Mouse (Mus musculus) monocyte, adult 5-6 weeks (primary cell): ENCODE data around the gene Parp3. TPM values are rescaled to one million over a fixed set of nuclear protein-coding genes. Genes with fewer than 3 reads are reported as not detected.

Experiments used
- ATAC-seq: fragments of 153-309, 156-312 bp; replicated peaks from 2 replicates; pipeline ENCODE4 v1.8.0; 2017; ENCODE audit warnings: mild to moderate bottlenecking; ENCODE audit not compliant: low TSS enrichment, insufficient number of reproducible peaks, severe bottlenecking, poor library complexity, low FRiP score
- total RNA-seq: library from RNA; stranded (forward); fragments of 200-1000, 200-491, 200-594 nt; gene quantifications from 3 replicates; pipeline ENCODE4 v1.2.3, GENCODE M21; 2017

Parp3 gene
- total RNA-seq, 1 experiment from 2014 or later, result 45.9 TPM

- ATAC-seq, result no peak; the same call in 1 of the 2 replicates
Observed at GRCm38 (mm10) chr9:106476002-106476923, 486 bp downstream of the Parp3 start.

- no peak for ATAC-seq
Observed at GRCm38 (mm10) chr9:106475663-106476001, 1.1 kb downstream of the Parp3 start, which contains the start of gene Rrp9. Gene Rrp9, plus strand, starts transcription at chr9:106475963.

- ATAC-seq, result no peak
Observed at GRCm38 (mm10) chr9:106475046-106475445, 1.7 kb downstream of the Parp3 start.

GRCm38 (mm10) chr9:106474456-106474855, 2.3 kb downstream of the Parp3 start:
- peak; percentile 20; the same call in 1 of the 2 replicates for ATAC-seq

- no peak for ATAC-seq
Observed at GRCm38 (mm10) chr9:106473753-106474105, 3.0 kb downstream of the Parp3 start.

GRCm38 (mm10) chr9:106473081-106473752, 3.5 kb downstream of the Parp3 start:
- no peak for ATAC-seq

GRCm38 (mm10) chr9:106472321-106472720, 4.4 kb downstream of the Parp3 start:
- ATAC-seq, result no peak

- no peak for ATAC-seq
Observed at GRCm38 (mm10) chr9:106471892-106472291, 4.9 kb downstream of the Parp3 start.

GRCm38 (mm10) chr9:106470991-106471750, 5.6 kb downstream of the Parp3 start:
- ATAC-seq, result no peak

GRCm38 (mm10) chr9:106469776-106470175, 7.0 kb downstream of the Parp3 start:
- ATAC-seq, result no peak

GRCm38 (mm10) chr9:106469317-106469716, 7.4 kb downstream of the Parp3 start:
- no peak for ATAC-seq

GRCm38 (mm10) chr9:106467746-106468145, 9.0 kb downstream of the Parp3 start:
- ATAC-seq, result no peak

- ATAC-seq, result no peak
Observed at GRCm38 (mm10) chr9:106466721-106467120, 10.0 kb downstream of the Parp3 start.

GRCm38 (mm10) chr9:106465571-106466200, 11.1 kb downstream of the Parp3 start, which contains the start of gene Gpr62:
Gene Gpr62, minus strand, starts transcription at chr9:106465938.
- no peak for ATAC-seq

GRCm38 (mm10) chr9:106464751-106465541, 11.8 kb downstream of the Parp3 start:
- ATAC-seq, result no peak

GRCm38 (mm10) chr9:106463122-106464063, 13.4 kb downstream of the Parp3 start:
- ATAC-seq, result no peak

GRCm38 (mm10) chr9:106462430-106462800, 14.3 kb downstream of the Parp3 start:
- no peak for ATAC-seq
